Mouse (Mus musculus): ENCODE results near the gene Dop1b. TPM values are rescaled to one million over a fixed set of nuclear protein-coding genes. Genes with fewer than 3 reads are reported as not detected.

Dop1b gene
- polyA plus RNA-seq, 1 experiment from 2014 or later = 30.7 TPM

- H3K4me3 ChIP-seq (ENCODE audit: inconsistent target) = no peak overlapping the region
- WGBS (ENCODE audit: missing documents) = 95% methylated on average over 15 of the region's 15 CpGs
- no peaks in the 10 kb centered on the region for H3K36me3 ChIP-seq (ENCODE audit: inconsistent target)
Observed at GRCm38 (mm10) chr16:93829526-93829925, 117.8 kb downstream of the Dop1b start.

GRCm38 (mm10) chr16:93830071-93830470, 118.4 kb downstream of the Dop1b start:
- Histone ChIP-seq H3K4me3 (ENCODE audit: inconsistent target) (no peak overlapping the region), H3K79me2 (ENCODE audit: inconsistent target) (peaks cover 26% of the 10 kb centered on the region), H3K36me3 (ENCODE audit: inconsistent target) (no peaks in the 10 kb centered on the region), H3K27ac (no peak overlapping the region)
- WGBS (ENCODE audit: missing documents) = 92% methylated on average over 9 of the region's 9 CpGs

More at GRCm38 (mm10) chr16:93829526-93829925, 117.8 kb downstream of the Dop1b start:
- Histone ChIP-seq H3K79me2 (ENCODE audit: inconsistent target) (peaks cover 20% of the 10 kb centered on the region), H3K27ac (no peak overlapping the region)

- H3K27ac ChIP-seq = no peak overlapping the region
- no peaks in the 10 kb centered on the region for H3K36me3 ChIP-seq (ENCODE audit: inconsistent target)
- 87% methylated on average over 5 of the region's 5 CpGs for WGBS (ENCODE audit: missing documents)
- peaks cover 34% of the 10 kb centered on the region for H3K79me2 ChIP-seq (ENCODE audit: inconsistent target)
- H3K4me3 ChIP-seq (ENCODE audit: inconsistent target) = no peak overlapping the region
Observed at GRCm38 (mm10) chr16:93830916-93831315, 119.2 kb downstream of the Dop1b start.

GRCm38 (mm10) chr16:93831627-93832395, 120.1 kb downstream of the Dop1b start, which contains the start of gene Morc3:
TSS of gene Morc3 (plus strand) at chr16:93832121.
- Histone ChIP-seq H3K79me2 (ENCODE audit: inconsistent target) (peaks cover 43% of the 10 kb centered on the region), H3K36me3 (ENCODE audit: inconsistent target) (no peaks in the 10 kb centered on the region), H3K27ac (peak within 1 kb of the TSS; percentile 86), H3K4me3 (ENCODE audit: inconsistent target) (peak within 1 kb of the TSS; percentile 86)
- WGBS (ENCODE audit: missing documents) = 13% methylated on average over 55 of the region's 55 CpGs

- WGBS (ENCODE audit: missing documents) = under 1% methylated on average over 69 of the region's 69 CpGs
- Histone ChIP-seq H3K36me3 (ENCODE audit: inconsistent target) (no peaks in the 10 kb centered on the region), H3K4me3 (ENCODE audit: inconsistent target) (peak overlapping the region; percentile 86), H3K79me2 (ENCODE audit: inconsistent target) (peaks cover 52% of the 10 kb centered on the region), H3K27ac (peak overlapping the region; percentile 86)
Observed at GRCm38 (mm10) chr16:93832451-93833276, 121.0 kb downstream of the Dop1b start.

- H3K4me3 ChIP-seq (ENCODE audit: inconsistent target) = peak overlapping the region; percentile 86
- 36% methylated on average over 6 of the region's 6 CpGs for WGBS (ENCODE audit: missing documents)
- peak overlapping the region; percentile 86 for H3K27ac ChIP-seq
- peaks cover 61% of the 10 kb centered on the region for H3K79me2 ChIP-seq (ENCODE audit: inconsistent target)
- H3K36me3 ChIP-seq (ENCODE audit: inconsistent target) = no peaks in the 10 kb centered on the region
Observed at GRCm38 (mm10) chr16:93833551-93833950, 121.8 kb downstream of the Dop1b start.

- 67% methylated on average over 2 of the region's 2 CpGs for WGBS (ENCODE audit: missing documents)
Observed at GRCm38 (mm10) chr16:93834076-93834475, 122.4 kb downstream of the Dop1b start.

GRCm38 (mm10) chr16:93839049-93839448, 127.3 kb downstream of the Dop1b start:
- 67% methylated on average over 1 of the region's 1 CpGs for WGBS (ENCODE audit: missing documents)
- peaks cover 16% of the 10 kb centered on the region for H3K36me3 ChIP-seq (ENCODE audit: inconsistent target)
- H3K27ac ChIP-seq = no peak overlapping the region
- no peak overlapping the region for H3K4me3 ChIP-seq (ENCODE audit: inconsistent target)
- H3K79me2 ChIP-seq (ENCODE audit: inconsistent target) = peaks cover 100% of the 10 kb centered on the region

More at GRCm38 (mm10) chr16:93834076-93834475, 122.4 kb downstream of the Dop1b start:
- peaks cover 66% of the 10 kb centered on the region for H3K79me2 ChIP-seq (ENCODE audit: inconsistent target)
- H3K36me3 ChIP-seq (ENCODE audit: inconsistent target) = no peaks in the 10 kb centered on the region
- peak overlapping the region; percentile 86; the same call in 1 of the 2 replicates for H3K4me3 ChIP-seq (ENCODE audit: inconsistent target)
- peak overlapping the region; percentile 86 for H3K27ac ChIP-seq

- Histone ChIP-seq H3K4me3 (ENCODE audit: inconsistent target) (no peak overlapping the region), H3K36me3 (ENCODE audit: inconsistent target) (peaks cover 98% of the 10 kb centered on the region), H3K79me2 (ENCODE audit: inconsistent target) (peaks cover 93% of the 10 kb centered on the region), H3K27ac (no peak overlapping the region)
- WGBS (ENCODE audit: missing documents) = 95% methylated on average over 3 of the region's 3 CpGs
Observed at GRCm38 (mm10) chr16:93850527-93850926, 138.8 kb downstream of the Dop1b start.

- Histone ChIP-seq H3K79me2 (ENCODE audit: inconsistent target) (peaks cover 55% of the 10 kb centered on the region; the same call in 1 of the 2 replicates), H3K4me3 (ENCODE audit: inconsistent target) (no peak overlapping the region), H3K27ac (no peak overlapping the region), H3K36me3 (ENCODE audit: inconsistent target) (peaks cover 92% of the 10 kb centered on the region)
- 98% methylated on average over 4 of the region's 4 CpGs for WGBS (ENCODE audit: missing documents)
Observed at GRCm38 (mm10) chr16:93859967-93860366, 148.3 kb downstream of the Dop1b start.

Other genes with a start within 250 kb of the Dop1b start
- 1.0 to 4.7 TPM (median 2.2 TPM) in 3 replicates for gene Setd4, start 107.8 kb upstream of the Dop1b start, polyA plus RNA-seq (2018)
- 30.7 to 39.9 TPM (median 32.2 TPM) in 3 replicates for gene Cbr1, start 106.1 kb upstream of the Dop1b start, polyA plus RNA-seq (2018)
- not detected in 3 replicates for gene Gm5678, start 83.8 kb upstream of the Dop1b start, polyA plus RNA-seq (2018)
- gene Cbr3, start 28.7 kb upstream of the Dop1b start, polyA plus RNA-seq (2018) = 9.0 to 19.4 TPM (median 16.4 TPM) in 3 replicates
- 56.4 to 70.3 TPM (median 62.3 TPM) in 3 replicates for gene Morc3, start 120.2 kb downstream of the Dop1b start, polyA plus RNA-seq (2018)
- 4.0 to 25.9 TPM (median 14.0 TPM) in 3 replicates for gene Chaf1b, start 172.0 kb downstream of the Dop1b start, polyA plus RNA-seq (2018)

Data from macrophage (primary cell).